Mouse (Mus musculus) liver, adult 2 months (tissue): ENCODE measurements at regions not wholly inside any gene's neighbourhood (a gene's known extent, or its start where the extent isn't known, plus 50 kb on each side); places are given as distances from the start of the nearest gene placed in this dataset.

ENCODE experiments used
- CTCF ChIP-seq: fragments of 200-500 bp; IDR thresholded peaks from 2 replicates; pipeline ENCODE4 v1.5.1; 2011; ENCODE audit warnings: low read depth, low read length, control low read depth
- POLR2A ChIP-seq: fragments of 200-500 bp; IDR thresholded peaks from 2 replicates; pipeline ENCODE4 v1.6.1; 2011; ENCODE audit warnings: low read length, control low read depth; ENCODE audit not compliant: insufficient read depth; ENCODE audit errors: extremely low read depth

DNA sequence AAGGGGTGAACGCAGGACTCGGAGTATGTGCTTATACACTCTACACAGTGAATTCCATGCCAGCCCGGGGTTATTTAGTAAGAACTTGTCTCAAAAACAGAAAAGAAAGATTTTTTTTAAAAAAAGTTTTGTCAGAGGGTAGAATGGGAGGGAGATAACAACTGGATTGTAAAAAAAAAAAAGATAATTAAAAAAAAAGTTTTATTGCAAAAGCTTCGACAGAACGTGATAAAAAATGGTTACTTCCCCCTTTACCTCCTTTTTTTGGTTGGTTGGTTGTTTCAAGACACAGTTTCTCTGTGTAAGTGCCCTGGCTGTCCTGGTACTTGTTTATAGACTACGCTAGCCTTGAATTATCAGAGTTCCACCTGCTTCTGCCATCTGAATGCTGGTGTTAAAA is 79.2 kb upstream of the Acsl1 start:
- TF ChIP-seq CTCF (no peak), POLR2A (no peak)
